In genomic region chr6:125661106-125661877, GRCm38 (mm10) we compare ENCODE assay signal across 8 mouse cellular contexts. TPM values are rescaled to one million over a fixed set of nuclear protein-coding genes. Genes with fewer than 3 reads are reported as not detected.
DNase-seq lines count a peak whose midpoint lies in the region; ATAC-seq and TF ChIP-seq lines count a peak whose summit lies in the region.

No protein-coding gene starts in this region.

- TF ChIP-seq CTCF in spleen, adult 2 months (IDR thresholded peaks at IDR 0.05; ENCODE audit: extremely low read depth, insufficient read depth, insufficient read length, insufficient replicate concordance): peak; percentile 79; the same call in 1 of the 2 replicates

- H3K9me3 ChIP-seq in embryonic facial prominence, embryonic 11.5 days (replicated peaks; ENCODE audit: control insufficient read depth, low read length): no peaks in the 10 kb centered on the region
- H3K9me3 ChIP-seq in hindbrain, embryonic 11.5 days (ENCODE audit: control insufficient read depth, low read length): no peaks in the 10 kb centered on the region

- H3K9ac ChIP-seq in embryonic facial prominence, embryonic 11.5 days (replicated peaks; ENCODE audit: low read length): no peak overlapping the region
- no peak overlapping the region for H3K9ac ChIP-seq in hindbrain, embryonic 11.5 days (ENCODE audit: low read depth, low read length)

- no peak for TF ChIP-seq POLR2A in spleen, adult 2 months (IDR thresholded peaks at IDR 0.05; ENCODE audit: low read depth, low read length)

- peak; percentile 70 for DNase-seq in CD4-positive, CD25-positive, alpha-beta regulatory T cell, adult 2 months (ENCODE audit: low read depth, low spot score)
- peak; percentile 92 for DNase-seq in adrenal gland, postnatal 14 days
- peak; percentile 85 for DNase-seq in embryonic facial prominence, embryonic 11.5 days (ENCODE audit: low spot score)
- DNase-seq in hindbrain, embryonic 11.5 days (ENCODE audit: low spot score): peak; percentile 86
- DNase-seq in left cerebral cortex, adult 11 months (ENCODE audit: low spot score): peak; percentile 26
- peak in 1 of 2 experiments; percentile 31 for DNase-seq in spleen, adult 2 months (ENCODE audit: low read depth in 1 of 2, low spot score in 2 of 2)

- no peaks in the 10 kb centered on the region for H3K36me3 ChIP-seq in embryonic facial prominence, embryonic 11.5 days (replicated peaks; ENCODE audit: control insufficient read depth, insufficient read depth, low read depth, low read length)
- H3K36me3 ChIP-seq in hindbrain, embryonic 11.5 days (ENCODE audit: control insufficient read depth, insufficient read depth, low read length): no peaks in the 10 kb centered on the region
- H3K36me3 ChIP-seq in spleen, adult 2 months (ENCODE audit: control insufficient read depth, insufficient read depth, low read length): no peaks in the 10 kb centered on the region

- no peaks in the 10 kb centered on the region for H3K27me3 ChIP-seq in embryonic facial prominence, embryonic 11.5 days (ENCODE audit: control insufficient read depth, insufficient read depth, low read length)
- H3K27me3 ChIP-seq in hindbrain, embryonic 11.5 days (ENCODE audit: control insufficient read depth, insufficient read depth, low read length): no peaks in the 10 kb centered on the region
- H3K27me3 ChIP-seq in spleen, adult 2 months (ENCODE audit: control insufficient read depth, insufficient read depth, low read length): no peaks in the 10 kb centered on the region

- no peak overlapping the region for H3K4me3 ChIP-seq in embryonic facial prominence, embryonic 11.5 days (ENCODE audit: low read depth, low read length)
- H3K4me3 ChIP-seq in hindbrain, embryonic 11.5 days (ENCODE audit: low read depth, low read length): no peak overlapping the region
- H3K4me3 ChIP-seq in spleen, adult 2 months (ENCODE audit: extremely low read depth, insufficient read depth, insufficient read length): no peak overlapping the region

- no peaks in the 10 kb centered on the region for H3K4me1 ChIP-seq in embryonic facial prominence, embryonic 11.5 days (ENCODE audit: control insufficient read depth, insufficient read depth, low read length)
- no peaks in the 10 kb centered on the region for H3K4me1 ChIP-seq in hindbrain, embryonic 11.5 days (replicated peaks; ENCODE audit: control insufficient read depth, insufficient read depth, low read length)
- no peaks in the 10 kb centered on the region for H3K4me1 ChIP-seq in spleen, adult 2 months (ENCODE audit: control insufficient read depth, insufficient read depth, insufficient read length)

- H3K4me2 ChIP-seq in embryonic facial prominence, embryonic 11.5 days (ENCODE audit: low read depth, low read length): no peak overlapping the region
- no peak overlapping the region for H3K4me2 ChIP-seq in hindbrain, embryonic 11.5 days (replicated peaks; ENCODE audit: low read depth, low read length)

- H3K27ac ChIP-seq in embryonic facial prominence, embryonic 11.5 days (replicated peaks; ENCODE audit: low read depth, low read length): no peak overlapping the region
- H3K27ac ChIP-seq in hindbrain, embryonic 11.5 days (ENCODE audit: low read depth, low read length): no peak overlapping the region
- no peak overlapping the region for H3K27ac ChIP-seq in spleen, adult 2 months (ENCODE audit: insufficient read depth, low read length)

- no peak for ATAC-seq in CD4-positive, CD25-positive, alpha-beta regulatory T cell, adult 4 months
- no peak for ATAC-seq in embryonic facial prominence, embryonic 11.5 days (replicated peaks; ENCODE audit: insufficient number of reproducible peaks, low FRiP score, low TSS enrichment, low read depth)
- peak; percentile 65; the same call in 1 of the 2 replicates for ATAC-seq in hindbrain, embryonic 11.5 days (ENCODE audit: low FRiP score)
- ATAC-seq in megakaryocyte progenitor cell, adult 5-6 weeks (replicated peaks; ENCODE audit: poor library complexity): peak; percentile 86

- 47% methylated on average over 14 of the region's 14 CpGs for WGBS in embryonic facial prominence, embryonic 11.5 days
- 46% methylated on average over 14 of the region's 14 CpGs for WGBS in hindbrain, embryonic 11.5 days
- WGBS in spleen, adult 2 months: 53% methylated on average over 14 of the region's 14 CpGs

RNA-seq across cellular contexts. Expression of gene Ano2, which starts 28.9 kb away (rescaled TPM):
- not detected for polyA plus RNA-seq in CD4-positive, CD25-positive, alpha-beta regulatory T cell, adult 4 months (2017; shearing (Covaris generic))
- 0.26 TPM in 1 of 2 replicates, not detected in the other for total RNA-seq in adrenal gland, postnatal 14 days (2021)
- polyA plus RNA-seq in embryonic facial prominence, embryonic 11.5 days (2014; fragmentation: Nextera tagmentation; extraction: Ambion mirVana): 0.32 and 0.38 TPM in 2 replicates
- polyA plus RNA-seq in hindbrain, embryonic 11.5 days (2014; fragmentation: Nextera tagmentation; extraction: Ambion mirVana): 0.28 and 0.35 TPM in 2 replicates
- not detected in 2 replicates for total RNA-seq in megakaryocyte progenitor cell, adult 5-6 weeks (2015)
- total RNA-seq in megakaryocyte progenitor cell, adult 5-6 weeks (2017): not detected in 2 replicates
- not detected in 2 replicates for polyA plus RNA-seq in spleen, adult 2 months (2012; rRNA removed)

Comparison
In these comparisons a context has a peak if more than half of its experiments do, and no peak if none do; other contexts are left out.
1. ATAC-seq: peak in hindbrain, embryonic 11.5 days (single experiment) and megakaryocyte progenitor cell, adult 5-6 weeks (single experiment); none in CD4-positive, CD25-positive, alpha-beta regulatory T cell, adult 4 months (single experiment) and embryonic facial prominence, embryonic 11.5 days (single experiment).